Comparison of ENCODE assay signal across 8 mouse cellular contexts in genomic region chr19:45363384-45363926, GRCm38 (mm10). TPM values are rescaled to one million over a fixed set of nuclear protein-coding genes. Genes with fewer than 3 reads are reported as not detected.
A peak's percentile ranks its signal among the peaks of the same experiment; 100 is the strongest.
DNase-seq lines count a peak whose midpoint lies in the region; ATAC-seq lines count a peak whose summit lies in the region.

Gene Btrc, plus strand, starts transcription at chr19:45363734.

- peak; percentile 96 for DNase-seq in c-Kit-negative CD71-positive TER-119-positive erythroid progenitor cells, embryonic 14.5 days (ENCODE audit: low read depth, low spot score)
- DNase-seq in fibroblast of lung, adult 2 months (ENCODE audit: low read depth), result peak; percentile 99
- DNase-seq in kidney, postnatal 14 days, result peak; percentile 100
- DNase-seq in liver, embryonic 13.5 days, result peak; percentile 100
- DNase-seq in neural tube, embryonic 10.5 days (ENCODE audit: extremely low spot score, low spot score), result peak; percentile 100

- H3K4me1 ChIP-seq in heart, embryonic 14.5 days (ENCODE audit: control insufficient read depth in 2 of 2, insufficient read depth in 2 of 2, low read length in 2 of 2), result peaks cover 0 to 7% of the 10 kb centered on the region in 2 experiments; a peak in 2 of 4 replicates
- H3K4me1 ChIP-seq in liver, embryonic 13.5 days (replicated peaks), result peaks cover 49% of the 10 kb centered on the region
- H3K4me1 ChIP-seq in stomach, embryonic 16.5 days (ENCODE audit: control insufficient read depth, insufficient read depth, low read length), result peaks cover 7% of the 10 kb centered on the region

- H3K9ac ChIP-seq in heart, embryonic 14.5 days (ENCODE audit: low read length), result peak within 1 kb of the TSS; percentile 90
- peak within 1 kb of the TSS; percentile 92 for H3K9ac ChIP-seq in liver, embryonic 13.5 days
- H3K9ac ChIP-seq in stomach, embryonic 16.5 days (ENCODE audit: low read length), result peak within 1 kb of the TSS; percentile 94

- H3K4me2 ChIP-seq in heart, embryonic 14.5 days (ENCODE audit: low read length), result peak within 1 kb of the TSS; percentile 84
- H3K4me2 ChIP-seq in liver, embryonic 13.5 days, result peak within 1 kb of the TSS; percentile 85
- H3K4me2 ChIP-seq in stomach, embryonic 16.5 days (ENCODE audit: low read depth, low read length), result peak within 1 kb of the TSS; percentile 78

- H3K27me3 ChIP-seq in heart, embryonic 14.5 days (ENCODE audit: control insufficient read depth, insufficient read depth, low read length), result no peaks in the 10 kb centered on the region
- no peaks in the 10 kb centered on the region for H3K27me3 ChIP-seq in liver, embryonic 13.5 days
- H3K27me3 ChIP-seq in stomach, embryonic 16.5 days (ENCODE audit: control insufficient read depth, insufficient read depth, low read length), result no peaks in the 10 kb centered on the region

- no peaks in the 10 kb centered on the region for H3K9me3 ChIP-seq in heart, embryonic 14.5 days (ENCODE audit: control insufficient read depth, low read length)
- no peaks in the 10 kb centered on the region for H3K9me3 ChIP-seq in liver, embryonic 13.5 days (replicated peaks)
- H3K9me3 ChIP-seq in stomach, embryonic 16.5 days (replicated peaks; ENCODE audit: control insufficient read depth, low read length), result no peaks in the 10 kb centered on the region

- H3K4me3 ChIP-seq in heart, embryonic 14.5 days (ENCODE audit: control insufficient read depth in 1 of 2, insufficient read depth in 1 of 2, low read depth in 1 of 2, low read length in 2 of 2), result peak within 1 kb of the TSS; percentile 89 to 96
- peak within 1 kb of the TSS; percentile 82 for H3K4me3 ChIP-seq in liver, embryonic 13.5 days (replicated peaks)
- peak within 1 kb of the TSS; percentile 95 for H3K4me3 ChIP-seq in stomach, embryonic 16.5 days (replicated peaks; ENCODE audit: low read length)

- H3K27ac ChIP-seq in heart, embryonic 14.5 days (replicated peaks in 1 of 2; ENCODE audit: control insufficient read depth in 1 of 2, insufficient read depth in 1 of 2, low read depth in 2 of 2, low read length in 2 of 2), result peak within 1 kb of the TSS; percentile 94 to 95
- peak within 1 kb of the TSS; percentile 74 for H3K27ac ChIP-seq in liver, embryonic 13.5 days
- peak within 1 kb of the TSS; percentile 91 for H3K27ac ChIP-seq in stomach, embryonic 16.5 days (ENCODE audit: low read length)

- peaks cover 4% of the 10 kb centered on the region; the same call in 1 of the 2 replicates for H3K36me3 ChIP-seq in heart, embryonic 14.5 days (ENCODE audit: control insufficient read depth, insufficient read depth, low read length)
- H3K36me3 ChIP-seq in liver, embryonic 13.5 days, result no peaks in the 10 kb centered on the region
- H3K36me3 ChIP-seq in stomach, embryonic 16.5 days (ENCODE audit: control insufficient read depth, insufficient read depth, low read length), result no peaks in the 10 kb centered on the region

- peak; percentile 97 for ATAC-seq in CD4-positive, CD25-positive, alpha-beta regulatory T cell, adult 4 months
- ATAC-seq in heart, embryonic 14.5 days (ENCODE audit: insufficient number of reproducible peaks, insufficient read depth, low FRiP score, low read depth), result peak; percentile 96
- peak; percentile 96 for ATAC-seq in liver, embryonic 13.5 days (ENCODE audit: low read depth)
- ATAC-seq in stomach, embryonic 16.5 days (ENCODE audit: insufficient read depth, low FRiP score), result peak; percentile 99

- under 1% methylated on average over 41 of the region's 42 CpGs for WGBS in heart, embryonic 14.5 days
- under 1% methylated on average over 42 of the region's 42 CpGs for WGBS in liver, embryonic 13.5 days (ENCODE audit: insufficient replicate concordance)
- under 1% methylated on average over 42 of the region's 42 CpGs for WGBS in stomach, embryonic 16.5 days

RNA-seq across cellular contexts. Expression of gene Btrc, which starts in this region (rescaled TPM):
- polyA plus RNA-seq in CD4-positive, CD25-positive, alpha-beta regulatory T cell, adult 4 months (2017; shearing (Covaris generic)), result 10 to 100 TPM; 34.2 to 38.6 TPM
- 36.4 and 37.4 TPM in 2 replicates for polyA plus RNA-seq in heart, embryonic 14.5 days (2014; fragmentation: Nextera tagmentation; extraction: Ambion mirVana)
- 44.1 and 48.0 TPM in 2 replicates for polyA plus RNA-seq in liver, embryonic 13.5 days (2015; fragmentation: Nextera tagmentation; extraction: Ambion mirVana)
- 39.2 and 40.8 TPM in 2 replicates for polyA plus RNA-seq in stomach, embryonic 16.5 days (2015; fragmentation: Nextera tagmentation; extraction: Ambion mirVana)

Comparison
In these comparisons a context has a peak if more than half of its experiments do, and no peak if none do; other contexts are left out.
1. Peak in every context shown above with its lines: DNase-seq, ATAC-seq, H3K4me3 ChIP-seq and H3K27ac ChIP-seq.